Mouse (Mus musculus) neural tube, embryonic 13.5 days (tissue): ENCODE measurements around the gene Zfp112. TPM values are rescaled to one million over a fixed set of nuclear protein-coding genes. Genes with fewer than 3 reads are reported as not detected.

Source experiments
- ATAC-seq: fragments of 200-750 bp; cut with Nextera tagmentation; 2 replicates; pipeline ENCODE4 v1.8.0; 2017; ENCODE audit warnings: low read depth, mild to moderate bottlenecking, moderate TSS enrichment, moderate library complexity
- H3K27ac ChIP-seq: fragments of 300-500 bp; sonication (generic); replicated peaks from 2 replicates; pipeline ENCODE4 v1.5.1; 2015; ENCODE audit warnings: moderate library complexity, mild to moderate bottlenecking, inconsistent platforms
- H3K27me3 ChIP-seq: fragments of 300-500 bp; sonication (generic); 2 replicates; pipeline ENCODE4 v1.6.1; 2015; ENCODE audit warnings: mild to moderate bottlenecking, inconsistent platforms
- H3K36me3 ChIP-seq: fragments of 300-500 bp; sonication (generic); 2 replicates; pipeline ENCODE4 v1.6.1; 2015; ENCODE audit warnings: mild to moderate bottlenecking, inconsistent platforms
- H3K4me1 ChIP-seq: fragments of 300-500 bp; sonication (generic); replicated peaks from 2 replicates; pipeline ENCODE4 v1.6.1; 2015; ENCODE audit warnings: inconsistent platforms
- H3K4me2 ChIP-seq: fragments of 300-500 bp; sonication (generic); 2 replicates; pipeline ENCODE4 v1.6.1; 2015; ENCODE audit warnings: inconsistent platforms, mild to moderate bottlenecking, moderate library complexity
- H3K4me3 ChIP-seq: fragments of 300-500 bp; sonication (generic); 2 replicates; pipeline ENCODE4 v1.5.1; 2015; ENCODE audit warnings: mild to moderate bottlenecking, inconsistent platforms
- H3K9ac ChIP-seq: fragments of 300-500 bp; sonication (generic); 2 replicates; pipeline ENCODE4 v1.6.1; 2015; ENCODE audit warnings: moderate library complexity, mild to moderate bottlenecking, inconsistent platforms
- H3K9me3 ChIP-seq: fragments of 300-500 bp; sonication (generic); 2 replicates; pipeline ENCODE4 v1.6.1; 2016; ENCODE audit warnings: inconsistent platforms
- WGBS: fragments of 180-500 bp; shearing (Covaris S2); methylation state at CpG from one replicate; pipeline ENCODE4 v1.1.7; 2015; 5-methylcytosine and 5-hydroxymethylcytosine counted together
- polyA plus RNA-seq: library from polyadenylated mRNA; unstranded; fragments of >200 nt; fragmentation: Nextera tagmentation; extraction: Ambion mirVana; gene quantifications from 2 replicates; pipeline ENCODE4 v1.2.1, GENCODE M21; 2015

Gene Zfp112
- polyA plus RNA-seq, 1 experiment from 2014 or later, result 9.6 TPM

GRCm38 (mm10) chr7:24116655-24117054 is 4.5 kb downstream of the Zfp112 start:
- no peak overlapping the region for H3K9ac ChIP-seq
- H3K27me3 ChIP-seq, result no peaks in the 10 kb centered on the region
- ATAC-seq, result no peak
- H3K27ac ChIP-seq, result no peak overlapping the region
- H3K4me3 ChIP-seq, result no peak overlapping the region
- no peaks in the 10 kb centered on the region for H3K36me3 ChIP-seq
- 90% methylated on average over 4 of the region's 4 CpGs for WGBS
- H3K4me2 ChIP-seq, result no peak overlapping the region
- peaks cover 9% of the 10 kb centered on the region for H3K4me1 ChIP-seq
- no peaks in the 10 kb centered on the region for H3K9me3 ChIP-seq

- H3K4me1 ChIP-seq, result peaks cover 27% of the 10 kb centered on the region
- peaks cover 28% of the 10 kb centered on the region for H3K36me3 ChIP-seq
- peak overlapping the region; percentile 82 for H3K4me2 ChIP-seq
- H3K27me3 ChIP-seq, result no peaks in the 10 kb centered on the region
- peak overlapping the region; percentile 88 for H3K9ac ChIP-seq
- peak overlapping the region; percentile 78 for H3K4me3 ChIP-seq
- peak overlapping the region; percentile 47; the same call in 1 of the 2 replicates for H3K27ac ChIP-seq
- 17% methylated on average over 6 of the region's 6 CpGs for WGBS
- H3K9me3 ChIP-seq, result no peaks in the 10 kb centered on the region
- ATAC-seq, result peak; percentile 60
Measured at GRCm38 (mm10) chr7:24133425-24133995, 21.4 kb downstream of the Zfp112 start.

- H3K9ac ChIP-seq, result peak within 1 kb of the TSS; percentile 88
- H3K36me3 ChIP-seq, result peaks cover 35% of the 10 kb centered on the region
- ATAC-seq, result peak; percentile 96
- peak within 1 kb of the TSS; percentile 59; the same call in 1 of the 2 replicates for H3K27ac ChIP-seq
- peak within 1 kb of the TSS; percentile 82 for H3K4me2 ChIP-seq
- peaks cover 27% of the 10 kb centered on the region for H3K4me1 ChIP-seq
- 4% methylated on average over 32 of the region's 32 CpGs for WGBS
- no peaks in the 10 kb centered on the region for H3K27me3 ChIP-seq
- no peaks in the 10 kb centered on the region for H3K9me3 ChIP-seq
- H3K4me3 ChIP-seq, result peak within 1 kb of the TSS; percentile 78
Measured at GRCm38 (mm10) chr7:24133996-24134828, 22.1 kb downstream of the Zfp112 start, which contains the start of gene Zfp235. Gene Zfp235, plus strand, starts transcription at chr7:24134169.

GRCm38 (mm10) chr7:24142566-24142965 is 30.5 kb downstream of the Zfp112 start:
- Histone ChIP-seq H3K4me1 (no peaks in the 10 kb centered on the region), H3K27me3 (no peaks in the 10 kb centered on the region), H3K9me3 (peaks cover 13% of the 10 kb centered on the region; the same call in 1 of the 2 replicates), H3K27ac (no peak overlapping the region), H3K4me2 (no peak overlapping the region), H3K4me3 (no peak overlapping the region), H3K9ac (no peak overlapping the region), H3K36me3 (peaks cover 58% of the 10 kb centered on the region)
- 93% methylated on average over 6 of the region's 6 CpGs for WGBS
- no peak for ATAC-seq

- WGBS, result 6% methylated on average over 1 of the region's 1 CpGs
- no peak overlapping the region for H3K9ac ChIP-seq
Measured at GRCm38 (mm10) chr7:24153272-24153671, 41.2 kb downstream of the Zfp112 start.

GRCm38 (mm10) chr7:24172191-24172590 is 60.1 kb downstream of the Zfp112 start:
- Histone ChIP-seq H3K36me3 (no peaks in the 10 kb centered on the region), H3K4me2 (no peak overlapping the region), H3K27ac (no peak overlapping the region), H3K9ac (no peak overlapping the region), H3K4me1 (peaks cover 7% of the 10 kb centered on the region), H3K27me3 (no peaks in the 10 kb centered on the region), H3K4me3 (no peak overlapping the region), H3K9me3 (no peaks in the 10 kb centered on the region)
- WGBS, result 67% methylated on average over 4 of the region's 4 CpGs
- no peak for ATAC-seq

More at GRCm38 (mm10) chr7:24153272-24153671, 41.2 kb downstream of the Zfp112 start:
- Histone ChIP-seq H3K4me3 (no peak overlapping the region), H3K4me2 (no peak overlapping the region), H3K27me3 (no peaks in the 10 kb centered on the region), H3K4me1 (no peaks in the 10 kb centered on the region), H3K9me3 (no peaks in the 10 kb centered on the region), H3K36me3 (no peaks in the 10 kb centered on the region), H3K27ac (no peak overlapping the region)
- ATAC-seq, result no peak

- H3K36me3 ChIP-seq, result no peaks in the 10 kb centered on the region
- ATAC-seq, result peak; percentile 92
- H3K27ac ChIP-seq, result no peak within 1 kb of the TSS
- WGBS, result 13% methylated on average over 23 of the region's 23 CpGs
- H3K4me2 ChIP-seq, result peak within 1 kb of the TSS; percentile 57
- H3K4me1 ChIP-seq, result peaks cover 7% of the 10 kb centered on the region
- H3K9ac ChIP-seq, result peak within 1 kb of the TSS; percentile 73
- no peaks in the 10 kb centered on the region for H3K9me3 ChIP-seq
- H3K27me3 ChIP-seq, result no peaks in the 10 kb centered on the region
- H3K4me3 ChIP-seq, result peak within 1 kb of the TSS; percentile 58
Measured at GRCm38 (mm10) chr7:24174618-24175336, 62.7 kb downstream of the Zfp112 start, which contains the start of gene Zfp114. Gene Zfp114, plus strand, starts transcription at chr7:24175060.

GRCm38 (mm10) chr7:24175337-24175711 is 63.2 kb downstream of the Zfp112 start:
- no peaks in the 10 kb centered on the region for H3K9me3 ChIP-seq
- H3K4me1 ChIP-seq, result peaks cover 7% of the 10 kb centered on the region
- WGBS, result 64% methylated on average over 6 of the region's 6 CpGs
- H3K27me3 ChIP-seq, result no peaks in the 10 kb centered on the region
- peak overlapping the region; percentile 73 for H3K9ac ChIP-seq
- H3K27ac ChIP-seq, result no peak overlapping the region
- peak overlapping the region; percentile 57 for H3K4me2 ChIP-seq
- peak; percentile 62 for ATAC-seq
- H3K4me3 ChIP-seq, result peak overlapping the region; percentile 58
- no peaks in the 10 kb centered on the region for H3K36me3 ChIP-seq

Other genes with a start within 250 kb of the Zfp112 start
- not detected in 2 replicates for gene Vmn1r177, start 245.9 kb upstream of the Zfp112 start, polyA plus RNA-seq
- not detected in 2 replicates for gene Vmn1r178, start 220.3 kb upstream of the Zfp112 start, polyA plus RNA-seq
- gene Vmn1r179, start 185.3 kb upstream of the Zfp112 start, polyA plus RNA-seq, result not detected in 2 replicates
- gene Vmn1r180, start 161.7 kb upstream of the Zfp112 start, polyA plus RNA-seq, result not detected in 2 replicates
- not detected in 2 replicates for gene Vmn1r181, start 137.7 kb upstream of the Zfp112 start, polyA plus RNA-seq
- gene V1rd19, start 110.6 kb upstream of the Zfp112 start, polyA plus RNA-seq, result not detected in 2 replicates
- gene Vmn1r183, start 59.1 kb upstream of the Zfp112 start, polyA plus RNA-seq, result not detected in 2 replicates
- 29.9 and 34.7 TPM in 2 replicates for gene Zfp180, start 30.4 kb upstream of the Zfp112 start, polyA plus RNA-seq
- 18.4 and 21.4 TPM in 2 replicates for gene Zfp235, start 21.9 kb downstream of the Zfp112 start, polyA plus RNA-seq
- gene Zfp114, start 62.7 kb downstream of the Zfp112 start, polyA plus RNA-seq, result 3.7 and 4.6 TPM in 2 replicates
- gene Zfp111, start 99.1 kb downstream of the Zfp112 start, polyA plus RNA-seq, result 4.9 and 6.0 TPM in 2 replicates
- 4.4 TPM in 2 replicates for gene Zfp109, start 125.2 kb downstream of the Zfp112 start, polyA plus RNA-seq
- gene Zfp108, start 142.5 kb downstream of the Zfp112 start, polyA plus RNA-seq, result 4.9 and 5.5 TPM in 2 replicates
- 6.9 and 7.6 TPM in 2 replicates for gene Zfp93, start 158.1 kb downstream of the Zfp112 start, polyA plus RNA-seq
- gene Zfp61, start 188.9 kb downstream of the Zfp112 start, polyA plus RNA-seq, result 39.8 and 49.2 TPM in 2 replicates
- gene Zfp94, start 204.4 kb downstream of the Zfp112 start, polyA plus RNA-seq, result 18.2 and 19.2 TPM in 2 replicates
- gene Tescl, start 221.6 kb downstream of the Zfp112 start, polyA plus RNA-seq, result 0.31 TPM in 1 of 2 replicates, not detected in the other
- gene Lypd5, start 236.9 kb downstream of the Zfp112 start, polyA plus RNA-seq, result not detected in 2 replicates